Mouse (Mus musculus) bone marrow, adult 2 months (tissue): ENCODE measurements around the gene Gm973.

Source experiments
- CTCF ChIP-seq: fragments of 200-500 bp; IDR thresholded peaks from 2 replicates; pipeline ENCODE4 v1.5.1; 2011; ENCODE audit warnings: low read length, control low read depth; ENCODE audit not compliant: control insufficient read depth, insufficient read depth
- POLR2A ChIP-seq: fragments of 200-500 bp; IDR thresholded peaks from 2 replicates; pipeline ENCODE4 v1.6.1; 2011; ENCODE audit warnings: low read depth, mild to moderate bottlenecking, control low read depth, low read length, borderline replicate concordance; ENCODE audit not compliant: control insufficient read depth

- TF ChIP-seq CTCF = peak; percentile 84
- TF ChIP-seq POLR2A = no peak
These were observed 107.4 kb downstream of the Gm973 start for GRCm38 (mm10) chr1:59623325-59624017.
